Mouse (Mus musculus): ENCODE data around the gene Klf1.
A peak's percentile ranks its signal among the peaks of the same experiment; 100 is the strongest.

DNA sequence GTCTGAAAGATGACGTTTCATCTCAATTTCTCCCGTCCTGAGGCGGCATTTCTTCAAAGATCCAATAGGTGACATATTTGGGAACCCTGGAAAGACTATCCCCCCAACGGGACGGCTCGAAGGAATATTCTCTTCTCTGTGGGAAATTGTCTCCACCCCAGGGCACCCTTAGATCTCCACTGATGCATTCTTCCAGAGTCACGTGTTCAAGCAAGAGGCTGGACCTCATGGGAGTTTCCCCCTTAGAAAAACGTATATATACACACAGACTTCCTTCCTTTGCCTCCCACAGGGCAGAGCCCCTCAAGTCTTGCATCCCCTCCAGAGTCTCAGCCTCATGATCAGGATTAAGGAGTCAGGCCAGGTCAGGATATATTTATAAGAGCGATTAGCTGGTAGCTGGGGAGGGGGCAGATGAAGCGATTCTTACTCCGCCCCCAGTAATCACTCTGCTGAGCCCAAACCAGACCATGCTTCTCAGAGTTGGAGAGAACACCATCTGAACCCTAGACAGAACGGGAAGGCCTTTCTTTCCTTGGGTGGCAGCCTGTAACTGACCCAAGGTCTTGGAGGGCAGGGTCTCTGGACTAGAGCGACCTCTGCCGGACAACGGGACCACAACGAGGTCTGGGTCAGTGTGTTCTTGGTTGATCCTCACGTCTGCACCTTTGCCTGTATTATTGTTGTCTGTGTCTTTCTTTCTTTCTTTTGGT is 45.0 kb downstream of the Klf1 start, which contains the start of gene Rtbdn:
- TF ChIP-seq POLR2A (IDR thresholded peaks at IDR 0.05; ENCODE audit: borderline replicate concordance, insufficient read depth, low read length): no peak
- peak; percentile 86 for TF ChIP-seq CTCF (IDR thresholded peaks at IDR 0.05; ENCODE audit: borderline replicate concordance, insufficient read depth, low read depth, low read length)

All from cerebellum, adult 2 months (tissue).